Mouse (Mus musculus) MEL (cell line): ENCODE results near the gene Psenen. TPM values are rescaled to one million over a fixed set of nuclear protein-coding genes. Genes with fewer than 3 reads are reported as not detected.

Experiments
- DNase-seq: peaks from one replicate; pipeline ENCODE4 v3.0.0; 2011; ENCODE audit warnings: low read depth, low spot score
- H3K27ac ChIP-seq: 2 replicates; pipeline ENCODE4 v1.5.1; 2012; ENCODE audit warnings: low read depth, mild to moderate bottlenecking, control low read depth, low read length, moderate library complexity; ENCODE audit not compliant: control insufficient read depth
- H3K27me3 ChIP-seq, 2 experiments: fragments of 150-350 bp in 1 of 2; sonication (generic) in 1 of 2; 2 replicates each; pipeline ENCODE4 v1.6.1; 2012; ENCODE audit warnings: low read length in 2 of 2, mild to moderate bottlenecking in 2 of 2, improper control_type of control experiment in 1 of 2, moderate library complexity in 1 of 2; ENCODE audit not compliant: insufficient read depth in 2 of 2, control insufficient read depth in 1 of 2
- H3K36me3 ChIP-seq, 2 experiments: 2 replicates each; pipeline ENCODE4 v1.6.1; 2012 to 2014; ENCODE audit warnings: low read length in 2 of 2, improper control_type of control experiment in 1 of 2, inconsistent platforms in 1 of 2, mild to moderate bottlenecking in 1 of 2; ENCODE audit not compliant: insufficient read depth in 2 of 2, control insufficient read depth in 1 of 2
- H3K4me1 ChIP-seq, 2 experiments: fragments of 150-350 bp in 1 of 2; sonication (generic) in 1 of 2; 2 replicates each; pipeline ENCODE4 v1.6.1; 2012; ENCODE audit warnings: low read length in 2 of 2, improper control_type of control experiment in 1 of 2, mild to moderate bottlenecking in 1 of 2; ENCODE audit not compliant: insufficient read depth in 2 of 2, control insufficient read depth in 1 of 2
- H3K4me3 ChIP-seq, 2 experiments: fragments of 150-350 bp in 1 of 2; sonication (generic) in 1 of 2; 2 replicates each; pipeline ENCODE4 v1.5.1; 2012; ENCODE audit warnings: low read depth in 2 of 2, low read length in 2 of 2, mild to moderate bottlenecking in 2 of 2, moderate library complexity in 2 of 2, control low read depth in 1 of 2, improper control_type of control experiment in 1 of 2; ENCODE audit not compliant: control insufficient read depth in 1 of 2, insufficient read depth in 1 of 2
- H3K79me2 ChIP-seq: 2 replicates; pipeline ENCODE4 v1.6.1; 2012; ENCODE audit warnings: mild to moderate bottlenecking, low read length, moderate library complexity; ENCODE audit not compliant: control insufficient read depth, poor library complexity, insufficient read depth
- H3K9ac ChIP-seq: 2 replicates; pipeline ENCODE4 v1.6.1; 2012; ENCODE audit warnings: low read depth, mild to moderate bottlenecking, control low read depth, low read length, moderate library complexity; ENCODE audit not compliant: control insufficient read depth, poor library complexity, severe bottlenecking
- H3K9me3 ChIP-seq: fragments of 150-350 bp; sonication (generic); replicated peaks from 2 replicates; pipeline ENCODE4 v1.6.1; 2012; ENCODE audit warnings: mild to moderate bottlenecking, low read length, improper control_type of control experiment, moderate library complexity; ENCODE audit not compliant: insufficient read depth
- ETS1 ChIP-seq: IDR thresholded peaks from 2 replicates; pipeline ENCODE4 v1.6.1; 2012; ENCODE audit warnings: low read depth, mild to moderate bottlenecking, inconsistent platforms, low read length, improper control_type of control experiment, moderate library complexity
- GATA1 ChIP-seq: IDR thresholded peaks from 2 replicates; pipeline ENCODE4 v1.6.1; 2011; ENCODE audit warnings: low read depth, low read length, improper control_type of control experiment
- HCFC1 ChIP-seq: IDR thresholded peaks from 2 replicates; pipeline ENCODE4 v1.6.1; 2012; ENCODE audit warnings: low read depth, mild to moderate bottlenecking, inconsistent platforms, low read length, improper control_type of control experiment, moderate library complexity
- JUND ChIP-seq: IDR thresholded peaks from 2 replicates; pipeline ENCODE4 v1.6.1; 2011; ENCODE audit warnings: low read depth, mild to moderate bottlenecking, improper control_type of control experiment, low read length
- MAX ChIP-seq: IDR thresholded peaks from 2 replicates; pipeline ENCODE4 v1.6.1; 2011; ENCODE audit warnings: low read length, improper control_type of control experiment
- MAZ ChIP-seq: IDR thresholded peaks from 2 replicates; pipeline ENCODE4 v1.6.1; 2012; ENCODE audit warnings: low read depth, mild to moderate bottlenecking, inconsistent platforms, low read length, improper control_type of control experiment
- MEF2A ChIP-seq: IDR thresholded peaks from 2 replicates; pipeline ENCODE4 v1.6.1; 2014; ENCODE audit warnings: low read depth, mild to moderate bottlenecking, inconsistent platforms, low read length, improper control_type of control experiment; ENCODE audit not compliant: poor library complexity, insufficient replicate concordance, severe bottlenecking; ENCODE audit errors: extremely low read depth
- MYC ChIP-seq: IDR thresholded peaks from 2 replicates; pipeline ENCODE4 v1.6.1; 2011; ENCODE audit warnings: low read depth, mild to moderate bottlenecking, low read length, improper control_type of control experiment, moderate library complexity
- POLR2A ChIP-seq, 2 experiments: IDR thresholded peaks; 2 replicates each; pipeline ENCODE4 v1.6.1; 2011 to 2012; ENCODE audit warnings: low read length in 2 of 2, mild to moderate bottlenecking in 2 of 2, control low read depth in 1 of 2, improper control_type of control experiment in 1 of 2, low read depth in 1 of 2, moderate library complexity in 1 of 2; ENCODE audit not compliant: control insufficient read depth in 1 of 2, insufficient read depth in 1 of 2, poor library complexity in 1 of 2
- POLR2AphosphoS5 ChIP-seq: IDR thresholded peaks from 2 replicates; pipeline ENCODE4 v1.6.1; 2012; ENCODE audit warnings: low read depth, borderline replicate concordance, mild to moderate bottlenecking, inconsistent platforms, low read length, moderate library complexity, mixed read lengths
- RAD21 ChIP-seq: IDR thresholded peaks from 2 replicates; pipeline ENCODE4 v1.6.1; 2011; ENCODE audit warnings: mild to moderate bottlenecking, low read depth, low read length, improper control_type of control experiment
- SIN3A ChIP-seq: IDR thresholded peaks from 2 replicates; pipeline ENCODE4 v1.6.1; 2012; ENCODE audit warnings: low read length, improper control_type of control experiment, inconsistent platforms
- SMC3 ChIP-seq: IDR thresholded peaks from 2 replicates; pipeline ENCODE4 v1.6.1; 2011; ENCODE audit warnings: low read depth, low read length, improper control_type of control experiment
- UBTF ChIP-seq: IDR thresholded peaks from 2 replicates; pipeline ENCODE4 v1.6.1; 2012; ENCODE audit warnings: low read depth, mild to moderate bottlenecking, inconsistent platforms, low read length, improper control_type of control experiment, moderate library complexity, borderline replicate concordance; ENCODE audit not compliant: insufficient read depth
- ZNF384 ChIP-seq: IDR thresholded peaks from 2 replicates; pipeline ENCODE4 v1.6.1; 2012; ENCODE audit warnings: low read depth, mild to moderate bottlenecking, inconsistent platforms, low read length, improper control_type of control experiment
- polyA plus RNA-seq, 2 experiments: library from polyadenylated mRNA; stranded (reverse) in 1 of 2; unstranded in 1 of 2; fragments of >175 nt in 1 of 2; fragments of >200 nt in 1 of 2; gene quantifications; 2 replicates each; pipeline versions ENCODE4 v1.2.1 to v1.2.4; 2012; ENCODE audit warnings: low replicate concordance in 2 of 2, low read depth in 1 of 2; ENCODE audit not compliant: insufficient read length in 2 of 2, insufficient read depth in 1 of 2, missing spikeins in 1 of 2
- total RNA-seq: library from RNA; depleted of rRNA; stranded (reverse); fragments of 300-350 nt; gene quantifications from 2 replicates; pipeline ENCODE4 v1.2.3, GENCODE M21; 2012

The Psenen gene
- total and polyA plus RNA-seq, 3 experiments, result 60.8 to 157 TPM; not detected in 1

DNA sequence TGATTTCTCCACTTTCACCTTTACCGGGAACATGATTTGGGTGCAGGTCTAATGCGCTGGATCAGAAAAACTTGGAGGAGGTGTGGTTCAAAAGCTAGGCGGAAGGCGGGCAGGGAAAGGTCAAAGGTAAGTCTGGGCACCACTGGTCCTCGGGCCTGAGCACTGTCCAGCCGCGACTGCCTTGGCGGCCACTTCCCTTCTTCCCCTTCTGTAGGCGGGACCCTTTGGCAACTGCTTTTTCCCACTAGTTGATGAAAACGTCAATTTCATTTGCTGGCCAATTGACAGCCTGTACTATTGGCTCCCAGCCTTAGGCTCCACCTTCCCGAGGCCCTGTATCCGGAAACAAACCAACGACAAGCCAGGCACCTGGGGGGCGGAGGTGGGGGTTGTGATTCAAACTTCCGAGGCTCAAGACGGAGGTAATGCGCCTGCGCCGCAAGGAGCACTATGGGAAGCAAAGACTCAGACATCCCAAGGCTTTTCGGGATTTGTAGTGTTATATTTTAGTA lies 3.9 kb downstream of the Psenen start, which contains the start of gene Lin37 (continued):
- peak; percentile 65; the same call in 1 of the 2 replicates for TF ChIP-seq MAX
- TF ChIP-seq MEF2A, result no peak

DNA sequence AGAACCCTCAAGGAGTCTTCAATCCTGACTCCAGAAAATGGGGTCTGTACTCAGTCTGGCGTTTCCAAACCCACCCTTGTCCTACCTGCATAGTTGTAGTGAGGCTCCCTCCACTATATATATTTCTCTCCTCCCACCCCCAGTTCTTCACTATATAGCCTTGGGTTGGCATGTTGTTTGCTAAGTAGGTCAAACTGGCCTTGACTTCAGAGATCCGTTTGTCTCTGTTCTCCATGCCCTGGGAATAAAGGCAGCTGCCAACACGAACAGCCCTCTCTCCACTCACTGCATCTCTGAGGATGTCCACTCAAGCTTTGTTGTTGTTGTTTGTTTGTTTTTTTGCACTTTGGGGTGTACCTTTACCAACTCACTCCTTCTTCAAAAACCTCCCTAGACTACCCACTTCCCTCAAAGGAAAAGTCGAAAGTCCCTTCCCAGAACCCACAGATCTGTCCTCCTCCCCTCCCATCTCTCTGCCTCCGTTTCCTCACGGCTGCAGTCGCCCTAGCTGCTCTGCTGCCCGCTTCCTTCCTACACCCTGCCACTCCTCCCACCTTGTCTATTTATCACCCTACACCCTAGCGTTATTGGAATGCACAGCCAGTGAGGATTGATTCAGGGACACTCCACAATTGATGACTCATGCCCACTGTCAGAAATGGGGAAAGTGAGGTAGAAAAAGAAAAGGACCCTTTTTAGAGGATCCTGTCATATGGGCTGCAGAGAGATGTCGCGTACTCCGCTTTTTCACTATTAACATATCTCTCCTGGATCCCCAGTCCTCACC lies 4.6 kb downstream of the Psenen start:
- Histone ChIP-seq H3K27me3 (no peaks in the 10 kb centered on the region), H3K9ac (peak overlapping the region; percentile 75), H3K4me1 (peaks cover 2 to 10% of the 10 kb centered on the region in 2 experiments; a peak in 2 of 4 replicates), H3K79me2 (peaks cover 18% of the 10 kb centered on the region)
- DNase-seq, result peak; percentile 63
- no peak for TF ChIP-seq GATA1
- TF ChIP-seq, all 39 proteins: peak for 0
- no peaks in the 10 kb centered on the region for H3K9me3 ChIP-seq
- H3K4me3 ChIP-seq, result peak overlapping the region; percentile 80 to 85
- H3K36me3 ChIP-seq, result peaks cover 0 to 8% of the 10 kb centered on the region in 2 experiments; a peak in 2 of 4 replicates
- peak overlapping the region; percentile 56 for H3K27ac ChIP-seq

DNA sequence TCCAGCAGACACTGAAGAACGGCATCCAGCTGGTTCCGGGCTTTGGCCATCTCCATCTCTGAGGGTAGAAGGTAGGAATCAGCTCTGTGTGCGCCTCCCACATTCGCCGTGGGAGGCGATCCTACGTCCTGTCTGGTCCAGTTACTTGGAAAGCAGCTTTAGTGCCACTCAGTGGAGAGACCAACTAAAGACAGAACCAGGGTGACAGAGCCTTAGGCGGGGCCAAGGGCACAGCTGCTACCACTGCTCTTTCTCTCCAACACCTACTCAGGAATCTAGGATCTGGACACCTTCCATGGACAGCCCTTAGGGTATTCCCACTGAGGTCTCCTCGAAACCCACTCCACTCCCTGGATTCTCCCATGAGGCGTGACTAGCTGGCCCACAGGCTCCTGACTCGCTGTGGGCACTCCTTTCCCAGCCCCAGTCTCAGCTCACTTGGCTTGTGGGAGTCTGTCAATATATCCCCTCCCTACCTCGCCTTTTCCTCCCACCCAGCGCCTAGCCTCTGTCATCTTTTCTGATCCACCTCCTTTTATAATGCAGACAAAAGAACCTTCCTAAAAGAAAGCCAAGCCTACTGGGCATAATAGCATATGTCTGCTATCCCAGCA lies 5.4 kb downstream of the Psenen start:
- Histone ChIP-seq H3K4me3 (peak overlapping the region in 1 of 2 experiments; percentile 80; a peak in 2 of 4 replicates), H3K4me1 (peaks cover 0 to 9% of the 10 kb centered on the region in 2 experiments; a peak in 2 of 4 replicates), H3K27me3 (no peaks in the 10 kb centered on the region), H3K36me3 (peaks cover 0 to 8% of the 10 kb centered on the region in 2 experiments; a peak in 2 of 4 replicates), H3K79me2 (peaks cover 16% of the 10 kb centered on the region), H3K9me3 (no peaks in the 10 kb centered on the region), H3K9ac (peak overlapping the region; percentile 75), H3K27ac (no peak overlapping the region)
- DNase-seq, result no peak
- TF ChIP-seq SIN3A (no peak), MAZ (no peak), SMC3 (no peak), POLR2A (IDR thresholded peaks at IDR 0.05; ENCODE audit: control insufficient read depth in 1 of 2, insufficient read depth in 1 of 2, low read depth in 1 of 2, low read length in 2 of 2, poor library complexity in 1 of 2) (no peak), JUND (no peak), ZNF384 (no peak), UBTF (no peak), POLR2AphosphoS5 (no peak), ETS1 (no peak), MYC (no peak), HCFC1 (no peak), RAD21 (no peak)
- TF ChIP-seq, all 39 proteins: peak for 0
